Mouse (Mus musculus): ENCODE measurements around the gene Plce1. TPM values are rescaled to one million over a fixed set of nuclear protein-coding genes. Genes with fewer than 3 reads are reported as not detected.

Gene Plce1
- polyA plus RNA-seq, 1 experiment from 2014 or later: 5.6 TPM

GRCm38 (mm10) chr19:38478286-38478685 lies 2.6 kb upstream of the Plce1 start:
- WGBS: 41% methylated on average over 5 of the region's 5 CpGs
- Histone ChIP-seq H3K9me3 (replicated peaks) (no peaks in the 10 kb centered on the region), H3K4me3 (no peak overlapping the region), H3K4me1 (peaks cover 54% of the 10 kb centered on the region), H3K36me3 (ENCODE audit: poor library complexity, severe bottlenecking) (no peaks in the 10 kb centered on the region), H3K27ac (peak overlapping the region; percentile 85), H3K4me2 (no peak overlapping the region), H3K9ac (no peak overlapping the region), H3K27me3 (peaks cover 21% of the 10 kb centered on the region)
- no peak for ATAC-seq

GRCm38 (mm10) chr19:38478948-38479347 lies 2.0 kb upstream of the Plce1 start:
- 3% methylated on average over 7 of the region's 7 CpGs for WGBS
- Histone ChIP-seq H3K4me2 (peak overlapping the region; percentile 29), H3K36me3 (ENCODE audit: poor library complexity, severe bottlenecking) (no peaks in the 10 kb centered on the region), H3K4me3 (no peak overlapping the region), H3K27me3 (peaks cover 28% of the 10 kb centered on the region), H3K9me3 (replicated peaks) (no peaks in the 10 kb centered on the region), H3K9ac (no peak overlapping the region), H3K4me1 (peaks cover 54% of the 10 kb centered on the region), H3K27ac (peak overlapping the region; percentile 85)
- ATAC-seq: peak; percentile 83

- Histone ChIP-seq H3K4me3 (no peak overlapping the region), H3K27ac (peak overlapping the region; percentile 85), H3K9me3 (replicated peaks) (no peaks in the 10 kb centered on the region), H3K27me3 (peaks cover 32% of the 10 kb centered on the region), H3K4me1 (peaks cover 54% of the 10 kb centered on the region), H3K36me3 (ENCODE audit: poor library complexity, severe bottlenecking) (no peaks in the 10 kb centered on the region), H3K9ac (no peak overlapping the region), H3K4me2 (peak overlapping the region; percentile 72)
- ATAC-seq: no peak
- 73% methylated on average over 5 of the region's 5 CpGs for WGBS
Observed at GRCm38 (mm10) chr19:38479473-38479872, 1.4 kb upstream of the Plce1 start.

GRCm38 (mm10) chr19:38480156-38480720 lies 671 bp upstream of the Plce1 start:
- H3K9ac ChIP-seq: peak overlapping the region; percentile 71
- ATAC-seq: no peak; the same call in 1 of the 2 replicates
- H3K9me3 ChIP-seq (replicated peaks): no peaks in the 10 kb centered on the region
- peaks cover 54% of the 10 kb centered on the region for H3K4me1 ChIP-seq
- H3K27me3 ChIP-seq: peaks cover 39% of the 10 kb centered on the region
- H3K27ac ChIP-seq: 0 out of 2 replicates have a peak overlapping the region, but pooled peaks have one; percentile 85
- no peaks in the 10 kb centered on the region for H3K36me3 ChIP-seq (ENCODE audit: poor library complexity, severe bottlenecking)
- H3K4me2 ChIP-seq: peak overlapping the region; percentile 72
- 9% methylated on average over 12 of the region's 12 CpGs for WGBS
- peak overlapping the region; percentile 49 for H3K4me3 ChIP-seq

GRCm38 (mm10) chr19:38481906-38482305 lies 997 bp downstream of the Plce1 start:
- no peaks in the 10 kb centered on the region for H3K36me3 ChIP-seq (ENCODE audit: poor library complexity, severe bottlenecking)
- H3K27me3 ChIP-seq: peaks cover 51% of the 10 kb centered on the region
- H3K27ac ChIP-seq: no peak overlapping the region
- peak overlapping the region; percentile 72 for H3K4me2 ChIP-seq
- 8% methylated on average over 8 of the region's 8 CpGs for WGBS
- peak overlapping the region; percentile 49 for H3K4me3 ChIP-seq
- H3K9me3 ChIP-seq (replicated peaks): no peaks in the 10 kb centered on the region
- H3K9ac ChIP-seq: peak overlapping the region; percentile 71
- no peak for ATAC-seq
- H3K4me1 ChIP-seq: peaks cover 65% of the 10 kb centered on the region

GRCm38 (mm10) chr19:38482406-38483181 lies 1.7 kb downstream of the Plce1 start:
- Histone ChIP-seq H3K9me3 (replicated peaks) (no peaks in the 10 kb centered on the region), H3K4me2 (peak overlapping the region; percentile 72), H3K4me1 (peaks cover 67% of the 10 kb centered on the region), H3K27ac (no peak overlapping the region), H3K27me3 (peaks cover 53% of the 10 kb centered on the region), H3K36me3 (ENCODE audit: poor library complexity, severe bottlenecking) (no peaks in the 10 kb centered on the region), H3K9ac (peak overlapping the region; percentile 45), H3K4me3 (peak overlapping the region; percentile 49)
- WGBS: 22% methylated on average over 19 of the region's 19 CpGs
- no peak for ATAC-seq

- Histone ChIP-seq H3K27ac (no peak overlapping the region), H3K4me2 (peak overlapping the region; percentile 15; the same call in 1 of the 2 replicates), H3K9me3 (replicated peaks) (no peaks in the 10 kb centered on the region), H3K27me3 (peaks cover 49% of the 10 kb centered on the region), H3K36me3 (ENCODE audit: poor library complexity, severe bottlenecking) (no peaks in the 10 kb centered on the region), H3K4me3 (no peak overlapping the region), H3K9ac (no peak overlapping the region), H3K4me1 (peaks cover 48% of the 10 kb centered on the region)
- peak; percentile 46; the same call in 1 of the 2 replicates for ATAC-seq
- WGBS: 18% methylated on average over 11 of the region's 11 CpGs
Observed at GRCm38 (mm10) chr19:38485779-38486555, 5.1 kb downstream of the Plce1 start.

GRCm38 (mm10) chr19:38487501-38487900 lies 6.6 kb downstream of the Plce1 start:
- Histone ChIP-seq H3K9me3 (replicated peaks) (no peaks in the 10 kb centered on the region), H3K27ac (no peak overlapping the region), H3K27me3 (peaks cover 38% of the 10 kb centered on the region), H3K9ac (no peak overlapping the region), H3K4me2 (no peak overlapping the region), H3K4me1 (peaks cover 35% of the 10 kb centered on the region), H3K4me3 (no peak overlapping the region), H3K36me3 (ENCODE audit: poor library complexity, severe bottlenecking) (no peaks in the 10 kb centered on the region)
- ATAC-seq: 0 out of 2 replicates have a peak, but pooled peaks have one; percentile 43
- whole genome bisulfite sequencing: 13% methylated on average over 4 of the region's 4 CpGs

- 19% methylated on average over 9 of the region's 9 CpGs for WGBS
- Histone ChIP-seq H3K36me3 (ENCODE audit: poor library complexity, severe bottlenecking) (no peaks in the 10 kb centered on the region), H3K4me2 (no peak overlapping the region), H3K4me1 (peaks cover 29% of the 10 kb centered on the region), H3K9me3 (replicated peaks) (no peaks in the 10 kb centered on the region), H3K9ac (no peak overlapping the region), H3K4me3 (no peak overlapping the region), H3K27ac (no peak overlapping the region), H3K27me3 (peaks cover 31% of the 10 kb centered on the region)
- ATAC-seq: no peak; the same call in 1 of the 2 replicates
Observed at GRCm38 (mm10) chr19:38488103-38488912, 7.4 kb downstream of the Plce1 start.

GRCm38 (mm10) chr19:38498233-38498632 lies 17.3 kb downstream of the Plce1 start:
- WGBS: 78% methylated on average over 5 of the region's 5 CpGs
- H3K9ac ChIP-seq: no peak overlapping the region
- peaks cover 3% of the 10 kb centered on the region; the same call in 1 of the 2 replicates for H3K9me3 ChIP-seq (replicated peaks)
- H3K27ac ChIP-seq: no peak overlapping the region
- 0 out of 2 replicates have a peak, but pooled peaks cover 4% of the 10 kb centered on the region for H3K36me3 ChIP-seq (ENCODE audit: poor library complexity, severe bottlenecking)
- ATAC-seq: no peak
- H3K27me3 ChIP-seq: no peaks in the 10 kb centered on the region
- no peak overlapping the region for H3K4me3 ChIP-seq
- H3K4me2 ChIP-seq: no peak overlapping the region
- no peaks in the 10 kb centered on the region for H3K4me1 ChIP-seq

GRCm38 (mm10) chr19:38504597-38504996 lies 23.7 kb downstream of the Plce1 start:
- WGBS: 57% methylated on average over 3 of the region's 3 CpGs

More at GRCm38 (mm10) chr19:38504597-38504996, 23.7 kb downstream of the Plce1 start:
- Histone ChIP-seq H3K4me1 (peaks cover 12% of the 10 kb centered on the region), H3K27me3 (no peaks in the 10 kb centered on the region), H3K4me2 (no peak overlapping the region), H3K36me3 (ENCODE audit: poor library complexity, severe bottlenecking) (0 out of 2 replicates have a peak, but pooled peaks cover 4% of the 10 kb centered on the region), H3K9me3 (replicated peaks) (peaks cover 3% of the 10 kb centered on the region; the same call in 1 of the 2 replicates), H3K9ac (no peak overlapping the region), H3K4me3 (no peak overlapping the region), H3K27ac (no peak overlapping the region)
- ATAC-seq: no peak
